Mouse (Mus musculus) forebrain, postnatal 0 days (tissue): ENCODE measurements around the gene Snx8. TPM values are rescaled to one million over a fixed set of nuclear protein-coding genes. Genes with fewer than 3 reads are reported as not detected.

Experiments
- ATAC-seq: fragments of 200-750 bp; cut with Nextera tagmentation; 2 replicates; pipeline ENCODE4 v1.8.0; 2017; ENCODE audit warnings: mild to moderate bottlenecking, moderate library complexity
- DNase-seq: peaks from one replicate; pipeline ENCODE4 v3.0.0-alpha.2; 2015
- H3K27ac ChIP-seq: fragments of 300-500 bp; sonication (generic); 2 replicates; pipeline ENCODE4 v1.5.1; 2014; ENCODE audit warnings: low read depth, mild to moderate bottlenecking, antibody characterized with exemption, low read length, moderate library complexity, mixed read lengths
- H3K27me3 ChIP-seq: fragments of 300-500 bp; sonication (generic); 2 replicates; pipeline ENCODE4 v1.6.1; 2014; ENCODE audit warnings: mild to moderate bottlenecking, low read length, mixed read lengths; ENCODE audit not compliant: insufficient read depth
- H3K36me3 ChIP-seq: fragments of 300-500 bp; sonication (generic); 2 replicates; pipeline ENCODE4 v1.6.1; 2014; ENCODE audit warnings: mild to moderate bottlenecking, moderate library complexity; ENCODE audit not compliant: insufficient read depth
- H3K4me1 ChIP-seq: fragments of 300-500 bp; sonication (generic); 2 replicates; pipeline ENCODE4 v1.6.1; 2014; ENCODE audit warnings: antibody characterized with exemption; ENCODE audit not compliant: insufficient read depth
- H3K4me2 ChIP-seq: fragments of 300-500 bp; sonication (generic); 2 replicates; pipeline ENCODE4 v1.6.1; 2014; ENCODE audit warnings: low read depth, mild to moderate bottlenecking, moderate library complexity
- H3K4me3 ChIP-seq: fragments of 300-500 bp; sonication (generic); 2 replicates; pipeline ENCODE4 v1.5.1; 2014; ENCODE audit warnings: low read depth, low read length, mixed read lengths
- H3K9ac ChIP-seq: fragments of 300-500 bp; sonication (generic); 2 replicates; pipeline ENCODE4 v1.6.1; 2014; ENCODE audit warnings: mild to moderate bottlenecking
- H3K9me3 ChIP-seq: fragments of 300-500 bp; sonication (generic); 2 replicates; pipeline ENCODE4 v1.6.1; 2016; ENCODE audit warnings: low read length
- CTCF ChIP-seq: sonication (generic); IDR thresholded peaks from 2 replicates; pipeline ENCODE4 v1.5.1; 2016; ENCODE audit warnings: antibody characterized with exemption, control low read depth, low read depth
- WGBS: fragments of 180-500 bp; shearing (Covaris S2); extraction: QIAGEN DNeasy Blood & Tissue Kit; methylation state at CpG from one replicate; pipeline ENCODE4 v1.1.7; 2014; 5-methylcytosine and 5-hydroxymethylcytosine counted together
- polyA plus RNA-seq: library from polyadenylated mRNA; unstranded; fragments of >200 nt; fragmentation: Nextera tagmentation; extraction: Ambion mirVana; gene quantifications from 2 replicates; pipeline ENCODE4 v1.2.1, GENCODE M21; 2015
- total RNA-seq: library from RNA; depleted of rRNA; stranded (reverse); fragments of >200 nt; gene quantifications from 2 replicates; pipeline ENCODE4 v1.2.3, GENCODE M21; 2014

Gene Snx8
- total and polyA plus RNA-seq, 2 experiments from 2014 or later, result 31.1 to 54.6 TPM

DNA sequence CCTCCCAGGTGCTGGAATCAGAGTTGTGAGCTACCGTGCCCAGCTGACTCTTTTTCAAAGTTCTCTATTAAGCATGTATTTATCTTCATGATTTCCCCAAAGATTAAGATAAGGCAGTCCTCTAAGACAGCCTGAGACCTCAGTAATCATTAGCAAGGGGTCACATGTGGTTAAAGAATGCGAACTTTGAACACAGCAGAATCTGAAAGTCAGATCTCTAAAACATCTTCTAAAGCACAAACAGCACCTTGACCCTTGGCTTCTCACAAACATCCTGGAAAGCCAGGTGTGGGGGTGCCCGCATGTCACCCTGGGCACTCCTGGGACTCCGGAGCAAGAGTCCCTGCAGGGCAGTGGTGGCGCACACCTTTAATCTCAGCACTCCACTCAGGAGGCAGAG, 24.6 kb downstream of the Snx8 start:
- TF ChIP-seq CTCF, result no peak
- no peaks in the 10 kb centered on the region for H3K27me3 ChIP-seq
- H3K36me3 ChIP-seq, result no peaks in the 10 kb centered on the region
- no peaks in the 10 kb centered on the region for H3K4me1 ChIP-seq
- H3K4me2 ChIP-seq, result no peak overlapping the region
- H3K4me3 ChIP-seq, result no peak overlapping the region
- WGBS, result 95% methylated on average over 5 of the region's 5 CpGs
- 0 out of 2 replicates have a peak, but pooled peaks cover 5% of the 10 kb centered on the region for H3K9me3 ChIP-seq
- H3K9ac ChIP-seq, result no peak overlapping the region
- ATAC-seq (no peak), DNase-seq (no peak)
- no peak overlapping the region for H3K27ac ChIP-seq

GRCm38 (mm10) chr5:140359930-140360674, 29.0 kb downstream of the Snx8 start:
- H3K4me1 ChIP-seq, result no peaks in the 10 kb centered on the region
- no peaks in the 10 kb centered on the region for H3K27me3 ChIP-seq
- no peak for ATAC-seq
- no peak overlapping the region for H3K4me2 ChIP-seq
- H3K4me3 ChIP-seq, result no peak overlapping the region
- peaks cover 7% of the 10 kb centered on the region; the same call in 1 of the 2 replicates for H3K36me3 ChIP-seq
- no peak for TF ChIP-seq CTCF
- DNase-seq, result no peak
- 0 out of 2 replicates have a peak, but pooled peaks cover 5% of the 10 kb centered on the region for H3K9me3 ChIP-seq
- H3K9ac ChIP-seq, result no peak overlapping the region
- no peak overlapping the region for H3K27ac ChIP-seq
- 78% methylated on average over 14 of the region's 14 CpGs for whole genome bisulfite sequencing

DNA sequence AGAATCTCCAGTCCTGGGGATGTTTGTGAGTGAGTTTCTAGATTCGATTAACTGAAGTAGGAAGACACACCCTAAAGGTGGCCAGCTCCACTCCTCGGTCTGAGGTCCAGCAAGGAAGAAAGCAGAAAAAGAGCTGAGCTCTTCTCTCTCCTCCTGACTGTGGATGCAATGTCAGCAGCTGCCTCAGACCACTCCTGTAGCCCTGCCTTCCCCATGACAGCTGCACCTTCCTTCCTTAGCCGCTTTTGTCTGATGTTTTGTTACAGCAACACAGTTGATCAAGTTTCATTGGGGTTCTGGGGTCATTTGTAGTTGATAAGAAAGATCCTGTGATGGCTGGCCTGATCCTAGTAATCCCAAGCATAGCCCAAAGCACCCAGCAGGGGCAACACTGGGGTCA, 31.6 kb downstream of the Snx8 start:
- 94% methylated on average over 3 of the region's 3 CpGs for WGBS
- no peak for TF ChIP-seq CTCF
- H3K4me3 ChIP-seq, result no peak overlapping the region
- H3K4me2 ChIP-seq, result no peak overlapping the region
- DNase-seq (no peak), ATAC-seq (no peak)
- no peaks in the 10 kb centered on the region for H3K27me3 ChIP-seq
- H3K4me1 ChIP-seq, result no peaks in the 10 kb centered on the region
- no peak overlapping the region for H3K27ac ChIP-seq
- peaks cover 21% of the 10 kb centered on the region for H3K36me3 ChIP-seq
- no peaks in the 10 kb centered on the region for H3K9me3 ChIP-seq
- no peak overlapping the region for H3K9ac ChIP-seq

DNA sequence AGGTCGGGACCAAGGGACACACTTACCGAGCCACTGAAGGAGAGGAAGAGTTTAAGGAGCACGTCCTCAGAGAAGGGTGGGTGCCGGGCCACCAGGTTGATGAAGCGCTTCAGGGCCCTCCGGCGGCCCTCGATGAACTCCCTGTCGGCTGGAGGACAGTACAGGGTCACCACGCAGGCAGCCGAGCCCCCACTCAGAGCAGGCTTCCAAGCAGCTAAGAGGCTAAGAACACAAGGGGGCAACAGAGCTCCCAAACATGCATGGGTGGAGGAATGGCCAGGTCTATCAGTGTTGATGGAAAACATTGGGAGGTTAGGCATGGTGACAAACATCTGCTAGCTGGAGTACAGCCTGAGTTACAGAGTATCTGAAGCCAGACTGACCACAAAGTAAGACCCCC, 33.1 kb downstream of the Snx8 start:
- ATAC-seq, result no peak
- Histone ChIP-seq H3K27me3 (no peaks in the 10 kb centered on the region), H3K4me2 (no peak overlapping the region), H3K9me3 (no peaks in the 10 kb centered on the region), H3K4me3 (no peak overlapping the region), H3K4me1 (no peaks in the 10 kb centered on the region), H3K27ac (no peak overlapping the region), H3K9ac (no peak overlapping the region), H3K36me3 (peaks cover 28% of the 10 kb centered on the region)
- WGBS, result 89% methylated on average over 11 of the region's 11 CpGs
- DNase-seq, result no peak
- no peak for TF ChIP-seq CTCF

DNA sequence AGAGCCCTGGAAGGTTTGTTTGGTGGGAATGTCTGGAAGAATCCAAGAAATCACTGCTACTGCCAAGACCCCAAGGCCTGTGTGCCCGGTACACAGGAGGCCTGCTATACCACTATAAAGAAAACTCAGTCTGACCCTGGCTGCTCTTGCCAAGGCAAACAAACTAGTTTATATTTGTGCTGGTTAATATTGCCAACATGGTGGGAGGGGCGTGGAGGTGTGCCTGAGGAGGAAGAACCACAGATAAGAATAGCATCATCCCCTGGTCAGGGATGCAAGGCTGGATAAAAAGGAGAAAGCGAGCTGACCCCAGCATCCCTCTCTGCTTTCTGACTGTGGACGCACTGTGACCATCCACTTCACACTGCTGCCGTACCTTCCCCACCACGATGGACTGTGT, 36.7 kb downstream of the Snx8 start:
- TF ChIP-seq CTCF, result no peak
- H3K27ac ChIP-seq, result no peak overlapping the region
- no peak for ATAC-seq
- peaks cover 23% of the 10 kb centered on the region for H3K36me3 ChIP-seq
- H3K4me2 ChIP-seq, result no peak overlapping the region
- DNase-seq, result no peak
- WGBS, result 97% methylated on average over 6 of the region's 6 CpGs
- H3K27me3 ChIP-seq, result no peaks in the 10 kb centered on the region
- H3K4me3 ChIP-seq, result no peak overlapping the region
- H3K9ac ChIP-seq, result no peak overlapping the region
- H3K9me3 ChIP-seq, result no peaks in the 10 kb centered on the region
- H3K4me1 ChIP-seq, result no peaks in the 10 kb centered on the region

DNA sequence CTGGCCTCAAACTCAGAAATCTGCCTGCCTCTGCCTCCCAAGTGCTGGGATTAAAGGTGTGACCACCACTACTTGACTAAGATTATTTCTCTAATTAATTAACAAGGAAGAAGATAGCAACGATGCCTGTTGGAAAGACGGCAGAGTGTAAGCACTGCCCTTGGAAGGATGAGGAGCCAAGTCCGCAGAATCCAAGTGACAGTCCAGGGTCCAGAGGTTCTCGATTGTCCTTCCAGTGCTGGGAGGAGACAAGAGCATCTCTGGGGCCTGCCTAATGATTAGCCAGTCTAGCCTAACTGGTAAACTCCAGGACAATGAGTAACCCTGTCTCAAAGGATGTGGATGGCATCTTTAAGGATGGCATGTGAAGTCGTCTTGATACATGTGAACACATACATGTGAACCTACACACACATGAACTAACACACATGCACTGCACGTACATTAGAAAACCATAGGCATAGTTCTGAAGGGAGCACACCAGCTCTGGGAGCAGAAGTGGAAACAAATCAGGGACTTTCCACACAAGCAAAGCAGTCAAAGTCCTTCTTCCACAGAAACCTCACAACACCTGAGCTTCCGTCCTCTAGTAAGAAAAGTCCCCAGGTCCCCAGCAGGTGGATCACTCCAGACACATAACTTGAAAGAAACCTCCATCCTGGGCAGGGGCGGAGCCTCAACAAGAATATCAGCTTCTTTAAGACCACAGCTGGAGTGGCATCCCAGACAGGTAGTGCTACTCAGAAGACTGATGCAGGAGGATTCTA, 38.1 kb downstream of the Snx8 start:
- no peak overlapping the region for H3K4me2 ChIP-seq
- no peak for ATAC-seq
- peaks cover 23% of the 10 kb centered on the region for H3K36me3 ChIP-seq
- no peak overlapping the region for H3K4me3 ChIP-seq
- H3K27me3 ChIP-seq, result no peaks in the 10 kb centered on the region
- no peak overlapping the region for H3K9ac ChIP-seq
- WGBS, result 96% methylated on average over 8 of the region's 8 CpGs
- no peak for TF ChIP-seq CTCF
- H3K27ac ChIP-seq, result no peak overlapping the region
- H3K9me3 ChIP-seq, result no peaks in the 10 kb centered on the region
- no peak for DNase-seq
- no peaks in the 10 kb centered on the region for H3K4me1 ChIP-seq

DNA sequence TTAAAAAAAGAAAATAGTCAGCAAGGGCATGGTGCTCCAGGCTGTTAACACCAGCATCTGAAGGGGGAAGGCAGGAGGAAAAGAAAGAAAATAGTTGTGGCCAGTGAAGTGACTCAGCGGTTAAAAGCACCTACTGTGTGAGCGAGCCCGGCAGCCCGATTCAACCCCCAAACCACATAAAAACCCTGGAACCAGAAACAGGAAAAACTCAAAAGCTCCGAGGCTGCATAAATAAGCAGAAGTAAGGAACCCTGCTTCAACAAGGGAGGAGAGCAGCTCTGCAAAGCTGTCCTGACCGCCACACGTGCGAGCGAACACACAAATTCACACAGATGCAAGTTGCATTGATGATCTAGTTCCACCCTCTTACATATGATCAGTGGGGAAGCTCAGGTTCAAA, 39.2 kb downstream of the Snx8 start:
- no peaks in the 10 kb centered on the region for H3K4me1 ChIP-seq
- no peak for TF ChIP-seq CTCF
- no peak for DNase-seq
- no peak overlapping the region for H3K4me2 ChIP-seq
- H3K36me3 ChIP-seq, result peaks cover 21% of the 10 kb centered on the region
- H3K9me3 ChIP-seq, result no peaks in the 10 kb centered on the region
- H3K27me3 ChIP-seq, result no peaks in the 10 kb centered on the region
- no peak for ATAC-seq
- H3K4me3 ChIP-seq, result no peak overlapping the region
- H3K9ac ChIP-seq, result no peak overlapping the region
- H3K27ac ChIP-seq, result no peak overlapping the region
- 98% methylated on average over 9 of the region's 9 CpGs for WGBS
